Mouse (Mus musculus): ENCODE data around the gene Has3.

GRCm38 (mm10) chr8:106838803-106839202, 31.2 kb upstream of the Has3 start:
- TF ChIP-seq CTCF (IDR thresholded peaks at IDR 0.05; ENCODE audit: low read depth, low read length) = no peak
- TF ChIP-seq POLR2A (IDR thresholded peaks at IDR 0.05; ENCODE audit: borderline replicate concordance, low read depth, low read length) = no peak
